Mouse (Mus musculus) lung, adult 2 months (tissue): ENCODE results near the gene Bbip1.

Experiments used
- CTCF ChIP-seq: fragments of 200-500 bp; IDR thresholded peaks from 2 replicates; pipeline ENCODE4 v1.5.1; 2011; ENCODE audit warnings: mild to moderate bottlenecking, low read length, control low read depth; ENCODE audit not compliant: insufficient read depth
- POLR2A ChIP-seq: fragments of 200-500 bp; IDR thresholded peaks from 2 replicates; pipeline ENCODE4 v1.6.1; 2011; ENCODE audit warnings: low read depth, mild to moderate bottlenecking, control low read depth, low read length, borderline replicate concordance; ENCODE audit errors: extremely low read depth

DNA sequence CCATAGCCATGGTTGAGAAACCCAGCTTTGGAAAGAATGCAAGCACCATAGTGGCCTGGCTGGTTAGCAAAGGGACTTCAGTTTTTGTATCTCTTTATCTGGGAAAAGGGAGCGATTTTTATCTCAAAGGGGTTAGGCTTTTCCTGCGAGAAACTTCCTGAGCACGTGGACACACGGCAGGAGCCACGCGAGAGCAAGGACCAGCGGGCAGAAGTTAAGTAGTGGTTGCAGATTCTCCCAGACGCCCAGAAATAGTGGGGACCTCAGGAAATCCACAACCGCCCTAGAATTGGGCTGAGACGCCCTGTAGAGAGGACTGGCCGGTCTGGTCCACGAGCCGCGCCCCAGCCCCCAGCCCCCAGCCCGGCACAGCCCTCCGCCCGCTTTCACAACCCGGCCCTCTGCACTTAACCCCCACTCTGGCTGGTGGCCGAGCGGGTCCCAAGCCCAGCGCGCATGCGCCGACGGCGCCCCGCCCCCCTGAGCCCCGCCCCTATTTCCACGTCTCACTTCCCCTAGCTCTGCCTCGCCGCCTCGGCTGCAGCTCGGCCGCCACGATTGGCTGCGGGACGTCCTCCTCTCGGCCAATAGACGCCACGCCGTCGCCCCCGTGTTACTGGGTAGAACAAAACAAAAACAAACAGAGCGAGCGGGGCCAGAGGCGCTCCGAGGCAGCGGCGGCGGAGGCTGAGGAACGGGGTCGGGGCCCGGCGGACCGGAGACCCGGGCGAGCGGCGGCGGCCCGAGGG, 41.5 kb downstream of the Bbip1 start:
- TF ChIP-seq CTCF (no peak), POLR2A (peak; percentile 66)
